Mouse (Mus musculus) gastrocnemius, postnatal 25 days (tissue): ENCODE results near the gene Vsnl1. TPM values are rescaled to one million over a fixed set of nuclear protein-coding genes. Genes with fewer than 3 reads are reported as not detected.

ENCODE experiments used
- DNase-seq: peaks from one replicate; pipeline ENCODE4 v3.0.0; 2022
- microRNA-seq, 2 experiments: library from miRNA; unstranded; fragments of <30 nt; microRNA quantifications; one replicate each; pipeline ENCODE4 v1.2.0; 2021; ENCODE audit warnings: borderline replicate concordance in 2 of 2
- total RNA-seq, 2 experiments: library from RNA; stranded (reverse); gene quantifications; 1 replicate in 1 of 2; 2 replicates in 1 of 2; pipeline ENCODE4 v1.2.3; 2021

Vsnl1 gene
- total RNA-seq, 2 experiments from 2014 or later = 0.13 TPM; not detected in 1

GRCm38 (mm10) chr12:11276632-11277031 is 159.8 kb downstream of the Vsnl1 start:
- no peak for DNase-seq

Small RNA genes lying within 50 kb of the gene (microRNA-seq; reads per million reads assigned to microRNA genes)
- 0.26 to 2.2 reads per million in 2 experiments for gene Mir7675

Other genes with a start within 250 kb of the Vsnl1 start
- gene Msgn1, start 227.6 kb downstream of the Vsnl1 start, total RNA-seq = not detected
- gene Gen1, start 170.8 kb downstream of the Vsnl1 start, total RNA-seq = 1 to 10 TPM; 2.5 to 3.2 TPM
- gene Smc6, start 170.7 kb downstream of the Vsnl1 start, total RNA-seq = 10 to 100 TPM; 25.4 to 31.7 TPM
- not detected for gene Rad51ap2, start 19.5 kb upstream of the Vsnl1 start, total RNA-seq